Mouse (Mus musculus): Measurements from ENCODE around the gene Olfr1424.
"Not testable (repeated sequence)": the region's sequence is repeated elsewhere in the genome, so short reads cannot be mapped to it uniquely, and the experiment has no call there.

Olfr1424 gene

DNA sequence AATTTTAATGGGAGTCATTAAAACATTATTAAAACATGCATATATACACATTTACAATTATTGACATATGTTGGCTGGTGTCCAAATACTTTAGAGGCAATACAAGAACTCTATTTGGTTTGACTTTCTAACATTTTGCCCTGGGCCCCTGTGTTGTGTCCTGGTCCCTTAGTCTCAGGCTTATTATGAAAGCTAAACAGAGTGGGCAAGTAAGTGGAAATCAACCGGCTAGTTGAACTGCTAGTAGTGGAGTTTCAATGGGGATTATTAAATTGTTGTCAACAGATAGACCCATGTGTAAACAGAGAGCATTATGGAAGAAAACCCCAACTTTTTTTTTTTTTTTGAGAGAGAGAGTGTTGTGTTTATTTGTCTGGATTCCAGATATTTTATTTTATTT lies at the start of gene Olfr1424:
Gene Olfr1424 (minus strand): TSS at position 101 of the 400 bp plus-strand sequence.
- not testable (repeated sequence) for DNase-seq (ENCODE audit: low spot score in 2 of 2)

- DNase-seq (ENCODE audit: low spot score in 2 of 2) = no peak
These were observed 42.1 kb upstream of the Olfr1424 start for GRCm38 (mm10) chr19:12104541-12104940.

DNA sequence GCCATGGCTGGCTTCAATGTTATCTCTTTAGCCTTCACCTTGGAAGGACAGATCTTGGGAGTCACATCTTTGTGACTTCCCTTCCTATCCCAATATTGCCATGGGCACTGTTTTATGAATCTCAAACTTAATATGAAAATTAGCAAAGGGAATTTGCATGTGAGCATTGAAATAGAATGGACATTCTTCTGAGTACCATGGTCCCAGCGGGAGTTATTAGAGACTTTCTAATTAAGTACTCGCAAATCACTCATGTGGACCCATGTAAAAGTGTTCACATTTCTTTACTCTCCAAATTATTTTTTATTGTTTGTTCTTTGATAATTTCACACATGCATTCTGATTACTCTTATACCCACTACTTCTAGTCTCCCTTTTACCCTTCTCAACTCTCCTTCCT lies 40.8 kb upstream of the Olfr1424 start, which contains the start of gene Olfr1427:
Gene Olfr1427 (minus strand): TSS at position 101 of the 400 bp plus-strand sequence.
- DNase-seq (ENCODE audit: low spot score in 2 of 2) = no peak

GRCm38 (mm10) chr19:12091913-12092312 lies 29.4 kb upstream of the Olfr1424 start, which contains the start of gene Olfr1426:
Olfr1426 (minus strand) TSS chr19:12092013.
- DNase-seq (ENCODE audit: low spot score in 2 of 2) = no peak

- not testable (repeated sequence) for DNase-seq (ENCODE audit: low spot score in 2 of 2)
These were observed 15.1 kb upstream of the Olfr1424 start, which contains the start of gene Olfr1425 for GRCm38 (mm10) chr19:12077631-12078030. Olfr1425 (minus strand) TSS chr19:12077731.

GRCm38 (mm10) chr19:12069546-12069945 lies 7.1 kb upstream of the Olfr1424 start:
- not testable (repeated sequence) for DNase-seq (ENCODE audit: low spot score in 2 of 2)

DNA sequence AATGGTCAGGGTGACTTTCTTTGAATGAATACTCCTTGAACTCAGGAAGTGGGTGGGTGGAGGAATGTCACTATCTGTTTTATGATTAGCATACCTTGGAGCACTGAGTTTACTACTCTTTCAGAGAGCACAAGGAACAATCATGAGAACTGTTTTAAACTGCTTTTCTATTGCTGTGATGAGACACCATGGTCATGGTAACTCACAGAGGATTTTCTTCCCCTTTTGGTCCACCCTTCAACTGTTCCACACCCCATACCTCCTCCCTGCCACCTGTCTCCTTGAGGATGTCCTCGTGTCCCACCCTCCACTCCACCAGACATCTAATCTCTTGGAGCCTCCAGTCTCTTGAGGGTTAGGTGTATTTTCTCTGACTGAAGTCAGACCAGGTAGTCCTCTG lies 5.3 kb upstream of the Olfr1424 start:
- DNase-seq (ENCODE audit: low spot score in 2 of 2) = not testable (repeated sequence)

DNA sequence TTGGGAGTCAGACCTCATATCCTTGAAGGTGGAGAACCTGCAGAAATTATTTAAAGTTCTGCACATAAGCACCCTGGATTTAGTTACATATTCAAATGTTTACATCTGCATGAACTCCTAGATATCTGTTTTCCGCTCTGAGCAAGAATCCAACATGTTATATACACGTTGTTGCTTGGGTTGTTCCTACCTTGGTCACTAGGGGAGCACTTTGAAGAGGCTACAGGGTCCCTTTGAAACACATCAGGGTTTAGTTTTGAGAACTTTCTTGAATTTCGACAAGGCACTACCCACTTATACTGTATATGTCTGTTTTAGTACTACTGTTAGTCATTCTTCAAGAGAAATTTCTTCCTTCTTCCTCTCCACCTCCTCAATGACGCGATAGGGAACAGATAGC lies 19.3 kb downstream of the Olfr1424 start:
- DNase-seq (ENCODE audit: low spot score in 2 of 2) = no peak

GRCm38 (mm10) chr19:12041217-12041616 lies 21.3 kb downstream of the Olfr1424 start, which contains the start of gene Olfr1423:
Olfr1423 (minus strand) TSS chr19:12041317.
- DNase-seq (ENCODE audit: low spot score in 2 of 2) = no peak

DNA sequence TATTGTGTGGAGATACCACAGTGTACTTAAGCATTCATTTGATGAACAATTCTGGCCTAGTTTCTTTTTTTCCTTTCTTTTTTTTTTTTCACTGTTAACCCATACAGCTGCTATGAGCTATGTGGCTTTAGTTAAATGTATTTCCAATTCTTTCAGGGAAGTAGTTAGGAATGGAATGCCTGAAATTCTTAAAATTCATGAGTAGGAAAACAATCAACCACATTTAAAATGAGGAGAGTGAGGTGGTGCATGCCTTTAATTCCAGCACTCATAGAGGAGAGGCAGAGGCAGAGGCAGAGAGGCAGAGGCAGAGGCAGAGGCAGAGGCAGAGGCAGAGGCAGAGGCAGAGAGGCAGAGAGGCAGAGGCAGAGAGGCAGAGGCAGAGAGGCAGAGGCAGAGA lies 24.8 kb downstream of the Olfr1424 start:
- no peak for DNase-seq (ENCODE audit: low spot score in 2 of 2)

DNA sequence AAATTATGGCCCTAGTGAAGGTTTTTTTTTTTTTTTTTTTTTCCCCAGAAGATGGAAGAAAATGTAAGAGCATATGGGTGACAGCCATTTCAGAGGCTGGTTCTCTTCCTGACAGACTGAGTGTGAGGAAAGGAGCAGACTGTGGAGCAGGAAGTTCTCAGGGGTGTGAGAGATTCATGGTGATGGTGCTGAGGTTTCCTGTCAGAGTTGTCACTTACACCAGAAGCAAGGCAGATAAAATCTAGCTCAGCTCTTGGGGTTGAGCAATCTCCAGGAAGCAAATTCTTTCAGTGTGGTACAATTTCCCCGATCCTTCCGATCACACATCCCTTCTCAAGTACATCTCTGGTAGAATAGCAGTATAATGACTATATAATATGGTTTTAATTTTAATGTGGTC lies 35.9 kb downstream of the Olfr1424 start:
- DNase-seq (ENCODE audit: low spot score in 2 of 2) = no peak

DNA sequence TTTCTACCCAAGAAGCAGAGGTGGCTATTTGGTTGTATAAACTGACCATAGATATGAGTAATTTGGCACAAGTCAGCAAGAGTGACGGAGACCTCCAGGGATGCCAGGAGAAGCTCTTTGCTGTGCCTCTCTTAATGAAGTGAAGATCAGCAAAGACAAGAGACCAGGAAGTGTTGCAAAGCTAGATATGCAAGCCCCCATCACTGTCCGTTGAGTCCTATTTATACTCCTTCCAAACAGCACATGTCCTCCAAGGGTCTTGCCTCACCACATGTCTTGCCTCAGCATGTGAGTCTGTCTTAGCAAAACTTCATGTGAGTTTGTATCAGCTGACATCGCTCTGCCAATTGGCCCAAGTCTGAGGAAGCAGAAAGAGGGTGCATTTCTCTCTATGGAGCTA lies 37.1 kb downstream of the Olfr1424 start:
- no peak for DNase-seq (ENCODE audit: low spot score in 2 of 2)

DNA sequence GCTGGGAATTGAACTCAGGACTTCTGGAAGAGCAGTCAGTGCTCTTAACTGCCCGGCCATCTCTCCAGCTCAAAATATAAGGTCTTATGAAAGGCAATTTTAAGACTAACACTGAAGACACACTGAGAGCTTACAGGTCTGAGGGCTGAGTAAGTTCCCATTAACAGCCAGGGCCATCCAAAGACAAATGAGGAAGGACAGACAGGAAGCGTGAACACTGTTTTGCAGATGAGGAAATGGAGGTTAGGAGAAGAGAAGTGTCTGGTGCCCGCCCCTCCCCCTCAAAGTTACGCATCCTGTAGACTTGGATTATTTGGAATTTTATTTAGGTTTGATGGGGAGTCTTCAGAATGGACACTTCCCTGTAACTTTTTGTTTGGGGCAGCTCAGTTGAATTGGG lies 38.3 kb downstream of the Olfr1424 start:
- DNase-seq (ENCODE audit: low spot score in 2 of 2) = no peak

- no peak for DNase-seq (ENCODE audit: low spot score in 2 of 2)
These were observed 46.3 kb downstream of the Olfr1424 start for GRCm38 (mm10) chr19:12016192-12016591.

DNA sequence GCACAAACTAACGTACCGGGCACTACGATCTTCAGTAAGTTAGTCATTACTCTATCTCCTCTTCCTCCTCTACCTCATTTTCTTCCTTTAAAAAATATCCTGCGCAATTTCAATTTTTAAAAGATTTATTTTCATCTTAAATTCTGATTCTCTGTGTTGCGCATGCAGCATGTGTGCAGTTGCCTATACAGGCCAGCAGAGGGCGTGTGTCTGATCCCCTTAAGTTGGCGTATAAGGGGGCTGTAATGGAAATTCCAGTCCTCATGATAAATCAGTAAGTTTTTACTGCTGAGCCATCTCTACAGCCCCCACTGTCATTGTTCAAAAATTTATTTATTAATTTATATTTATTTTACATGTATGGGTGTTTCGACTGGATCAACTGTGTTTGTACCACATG lies 46.8 kb downstream of the Olfr1424 start:
- DNase-seq (ENCODE audit: low spot score in 2 of 2) = no peak

GRCm38 (mm10) chr19:12013228-12013627 lies 49.3 kb downstream of the Olfr1424 start:
- peak in 1 of 2 experiments; percentile 46 for DNase-seq (ENCODE audit: low spot score in 2 of 2)

DNA sequence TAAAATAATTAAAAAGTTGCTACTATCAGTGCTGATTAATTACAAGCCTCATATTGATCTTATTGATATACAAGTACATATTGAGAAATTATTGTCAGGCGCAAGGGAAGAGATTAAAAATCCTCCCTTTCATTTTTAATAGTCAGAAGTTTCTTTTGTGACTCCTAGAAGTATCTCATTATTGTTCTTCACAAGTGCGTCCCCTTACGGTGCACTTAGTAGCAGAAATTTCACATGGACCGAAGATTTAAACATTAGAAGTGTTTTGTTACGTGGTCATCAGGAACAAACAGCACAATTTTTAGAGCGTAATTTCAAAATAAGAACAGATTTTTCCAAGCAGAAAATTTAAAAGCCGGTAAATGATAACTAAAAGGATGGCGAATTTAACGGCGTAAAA lies 49.9 kb downstream of the Olfr1424 start:
- DNase-seq (ENCODE audit: low spot score in 2 of 2) = no peak

DNA sequence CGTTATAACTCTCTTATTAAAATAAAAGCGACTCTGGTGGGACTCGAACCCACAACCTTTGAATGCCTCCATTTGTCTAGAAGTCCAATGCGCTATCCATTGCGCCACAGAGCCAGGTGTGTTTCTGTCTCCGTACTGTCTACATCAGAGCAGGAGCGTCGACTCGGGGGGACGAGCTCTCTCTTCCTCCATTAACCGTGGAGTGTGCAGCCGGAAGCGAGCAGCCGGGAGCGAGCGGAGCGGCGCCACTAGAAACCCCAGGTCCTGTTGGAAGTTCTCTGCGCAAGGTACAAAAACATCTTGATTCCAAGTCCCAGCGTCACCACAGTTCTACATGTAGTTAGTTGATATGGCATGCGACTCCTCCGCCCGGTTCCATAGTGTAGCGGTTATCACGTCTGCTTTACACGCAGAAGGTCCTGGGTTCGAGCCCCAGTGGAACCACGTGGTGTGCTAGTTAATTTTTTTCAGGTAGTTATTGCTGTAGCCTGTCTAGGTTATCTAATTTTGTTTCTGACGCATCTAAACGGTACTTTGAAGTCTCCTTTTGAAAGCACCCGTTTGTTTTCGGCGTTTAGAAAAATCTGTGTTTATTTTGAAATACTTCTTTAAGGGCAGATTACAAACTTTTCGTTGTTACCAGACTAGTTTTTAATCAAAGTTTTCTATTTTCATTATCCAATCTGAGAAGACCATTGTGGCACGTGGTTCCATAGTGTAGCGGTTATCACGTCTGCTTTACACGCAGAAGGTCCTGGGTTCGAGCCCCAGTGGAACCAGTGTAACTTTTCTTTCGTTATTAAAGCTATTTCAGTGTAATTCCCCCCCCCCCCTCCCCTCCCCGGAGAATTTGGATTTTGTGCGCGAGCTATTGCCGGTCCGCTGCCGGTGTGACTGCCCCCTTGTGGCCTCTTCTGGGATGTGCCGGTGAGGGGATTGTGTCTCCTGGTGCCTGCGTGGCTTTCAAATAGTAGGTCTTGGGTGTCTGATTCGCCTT lies 50.6 kb downstream of the Olfr1424 start:
- peak; percentile 82 to 92 for DNase-seq (ENCODE audit: low spot score in 2 of 2)

- peak in 1 of 2 experiments; percentile 42 for DNase-seq (ENCODE audit: low spot score in 2 of 2)
These were observed 51.4 kb downstream of the Olfr1424 start for GRCm38 (mm10) chr19:12010916-12011559.

GRCm38 (mm10) chr19:12010281-12010771 lies 52.2 kb downstream of the Olfr1424 start:
- peak; percentile 51 to 71 for DNase-seq (ENCODE audit: low spot score in 2 of 2)

GRCm38 (mm10) chr19:12009501-12010280 lies 52.8 kb downstream of the Olfr1424 start:
- DNase-seq (ENCODE audit: low spot score in 2 of 2) = peak in 1 of 2 experiments; percentile 34

Measured in urinary bladder, postnatal 4 days (tissue).